Mouse (Mus musculus) layer of hippocampus, postnatal 10 days (tissue): ENCODE measurements around the gene Capza2. TPM values are rescaled to one million over a fixed set of nuclear protein-coding genes. Genes with fewer than 3 reads are reported as not detected.

Experiments
- DNase-seq, 2 experiments: peaks; one replicate each; pipeline ENCODE4 v3.0.0; 2021; ENCODE audit warnings: low spot score in 2 of 2
- total RNA-seq, 2 experiments: library from RNA; stranded (reverse); gene quantifications; 2 replicates each; pipeline ENCODE4 v1.2.3; 2021

Gene Capza2
- total RNA-seq, 2 experiments from 2014 or later = 255 to 273 TPM

DNA sequence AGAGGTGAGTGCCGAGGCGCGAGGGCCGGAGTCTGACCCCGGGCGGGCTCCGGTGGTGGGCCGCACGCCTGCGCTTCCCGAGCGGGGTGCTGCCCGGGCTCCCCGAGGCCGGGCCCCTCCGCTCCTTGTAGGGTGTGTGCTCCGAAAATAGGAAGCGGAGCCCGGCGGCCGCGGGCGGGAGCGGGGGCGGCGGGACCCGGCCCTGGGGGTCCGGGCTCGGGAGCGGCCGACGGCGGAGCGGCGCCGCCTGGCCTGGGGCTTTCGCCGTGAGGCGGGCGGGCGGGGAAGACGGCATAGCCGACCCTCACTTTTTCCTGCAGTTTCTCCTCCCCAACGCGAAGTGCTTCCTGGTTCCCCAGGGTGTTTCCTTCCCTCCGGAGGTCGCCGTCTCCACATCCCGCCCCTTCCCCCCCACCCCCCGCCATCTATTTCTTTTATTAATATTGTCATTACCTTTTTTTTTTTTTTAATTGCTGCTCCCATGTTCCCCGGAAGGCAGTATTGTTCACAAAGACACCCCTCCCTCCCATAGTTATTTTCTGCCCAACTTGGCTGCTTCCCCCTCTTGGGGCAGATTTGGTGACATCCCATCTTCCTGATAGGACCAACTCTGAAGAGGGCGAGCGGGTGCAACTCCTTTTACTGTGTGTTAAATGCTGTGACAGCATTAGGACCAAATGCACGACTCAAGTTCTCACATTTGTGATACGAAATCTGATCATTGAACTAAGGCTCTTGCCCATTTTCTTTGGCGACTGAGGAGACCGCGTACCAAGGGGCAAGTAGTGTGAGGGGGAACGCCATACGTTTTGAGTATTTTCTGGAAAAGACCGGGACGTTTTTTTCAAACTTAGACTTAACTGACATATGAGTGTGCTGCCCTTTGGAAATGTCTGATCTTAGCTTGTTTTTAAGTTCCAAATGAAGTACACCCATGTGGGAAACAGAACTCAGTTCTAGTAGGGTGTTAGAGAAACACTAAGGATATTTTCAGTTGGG lies 1.5 kb downstream of the Capza2 start:
- peak; percentile 42 to 52 for DNase-seq

DNA sequence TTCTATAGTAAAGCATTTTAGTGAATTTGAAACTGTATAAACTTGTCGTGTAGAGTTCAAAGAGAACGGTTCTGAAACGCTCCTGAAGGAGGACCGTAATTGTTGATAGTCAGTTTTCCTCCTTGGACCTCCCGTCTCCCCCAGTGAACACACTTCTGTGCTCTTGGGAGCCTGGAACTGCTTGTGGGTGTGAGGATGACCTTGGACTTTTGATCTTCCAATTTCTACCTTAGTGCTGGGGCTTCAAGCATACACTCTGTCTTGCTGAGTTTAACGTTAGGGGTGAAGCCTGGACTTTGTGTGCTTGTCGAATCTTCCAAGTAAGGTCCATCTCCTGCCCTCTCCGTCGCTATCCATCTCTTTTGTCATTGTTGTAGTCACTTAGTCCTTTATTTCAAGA lies 4.0 kb downstream of the Capza2 start:
- DNase-seq = no peak

DNA sequence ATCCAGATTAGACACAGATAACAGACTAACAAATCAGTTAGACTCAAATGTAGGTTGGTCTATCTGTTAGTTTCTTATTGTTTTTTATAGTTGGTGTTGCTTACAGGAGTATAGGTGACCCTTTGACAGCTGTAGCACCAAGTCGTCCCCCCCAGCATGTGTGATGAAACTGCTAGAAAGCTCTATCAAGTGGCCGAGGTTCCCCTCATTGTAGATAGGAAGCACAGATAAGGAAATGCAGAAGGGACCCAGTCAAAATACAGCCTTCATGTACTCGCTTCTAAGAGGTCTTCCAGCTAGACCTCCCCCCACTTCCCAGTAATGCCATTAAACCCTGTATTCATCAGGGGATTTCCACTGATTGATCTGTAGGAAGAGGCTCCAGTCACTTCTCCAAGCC lies 6.7 kb downstream of the Capza2 start:
- DNase-seq = no peak

DNA sequence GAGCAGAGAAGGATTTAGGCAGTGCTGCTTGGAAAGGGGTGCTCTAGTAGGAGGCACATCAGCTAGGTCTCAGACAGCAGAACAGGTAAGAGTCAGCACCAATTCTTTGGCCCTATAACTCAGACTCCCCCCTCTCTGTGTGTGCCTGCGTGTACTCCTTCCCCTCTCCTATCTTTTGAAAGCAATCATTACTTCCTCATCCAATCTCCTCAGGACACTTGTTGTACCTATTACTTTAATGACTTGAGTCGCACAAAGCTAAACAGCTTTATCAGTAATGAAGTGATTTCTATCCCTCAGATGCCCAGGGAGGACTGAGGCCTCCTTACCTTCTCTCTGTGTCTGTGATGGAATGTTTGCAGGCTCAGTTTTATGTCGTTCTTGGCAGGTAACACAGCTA lies 10.1 kb downstream of the Capza2 start:
- DNase-seq = no peak

DNA sequence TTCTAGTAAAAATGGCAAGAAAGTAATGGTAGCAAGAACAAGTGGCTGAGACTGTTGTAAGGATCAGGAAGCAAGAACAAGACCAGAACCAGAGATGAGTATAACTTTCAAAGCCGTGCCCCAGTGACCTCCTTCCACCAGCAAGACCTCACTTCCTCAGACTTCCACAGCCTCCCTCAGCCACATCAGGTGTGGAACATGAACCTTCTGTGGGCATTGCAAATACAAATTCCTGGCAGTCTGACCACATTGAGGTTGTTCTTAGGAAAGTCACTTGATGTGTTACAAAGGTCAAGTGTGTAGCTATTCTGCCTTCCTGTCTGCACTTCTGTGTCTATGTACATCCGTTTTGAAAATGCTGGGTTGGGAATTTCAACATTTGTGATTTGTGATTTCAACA lies 16.1 kb downstream of the Capza2 start:
- DNase-seq = no peak

DNA sequence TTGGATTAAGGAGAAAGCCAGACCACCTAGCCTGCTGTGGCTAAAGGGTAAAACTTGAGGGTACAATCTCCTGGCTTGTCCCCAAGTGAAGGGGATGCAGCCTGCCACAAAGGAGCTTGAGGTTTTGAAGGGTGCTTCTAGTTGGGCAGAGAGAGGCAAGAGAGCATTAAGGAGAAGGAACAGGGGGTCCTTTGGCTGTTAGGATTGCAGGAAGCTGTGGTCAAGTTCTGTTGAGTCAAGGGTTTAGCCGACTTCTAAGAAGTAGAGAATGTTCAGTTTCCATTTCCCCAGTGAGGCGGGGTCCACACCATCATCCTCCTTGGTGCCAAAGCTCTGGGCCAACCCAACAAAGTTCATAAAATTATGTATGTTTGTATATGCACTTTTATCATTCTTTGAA lies 19.0 kb downstream of the Capza2 start:
- DNase-seq = no peak

DNA sequence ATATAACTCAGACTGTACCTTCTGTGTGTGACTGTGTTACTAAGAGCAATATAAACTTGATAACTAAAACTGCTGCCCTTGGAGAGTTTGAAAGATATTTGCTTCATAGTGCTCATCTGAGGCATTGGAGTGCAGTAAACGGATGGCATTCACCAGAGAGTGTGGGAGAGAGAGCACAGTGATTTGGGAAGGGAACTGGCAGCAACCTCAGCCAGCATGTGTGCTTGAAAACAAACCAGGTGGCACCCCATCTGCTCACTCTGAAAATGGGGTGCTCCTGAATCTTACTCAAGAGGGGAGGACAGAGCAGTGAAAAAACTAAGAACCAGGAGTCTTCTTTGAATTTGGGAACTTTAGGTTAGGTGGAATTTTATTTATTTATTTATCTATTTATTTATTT lies 21.3 kb downstream of the Capza2 start:
- peak; percentile 52 to 63 for DNase-seq

DNA sequence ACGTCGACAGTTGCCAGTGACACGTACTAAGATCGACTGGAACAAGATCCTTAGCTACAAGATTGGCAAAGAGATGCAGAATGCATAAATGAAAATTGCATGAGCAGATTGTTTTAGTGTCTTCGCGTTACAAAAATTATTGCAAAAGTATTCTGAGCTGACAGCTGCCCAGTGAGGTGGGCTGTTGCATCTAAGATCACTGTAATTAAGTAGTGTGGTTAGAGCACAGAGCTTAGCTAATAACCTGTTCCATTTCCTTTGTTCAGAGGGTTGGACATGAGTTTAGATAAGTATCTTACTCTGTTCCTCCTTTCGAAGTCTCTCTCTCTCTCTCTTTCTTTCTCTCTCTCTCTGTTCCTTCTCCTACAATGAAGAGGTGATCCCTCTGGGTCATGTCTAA lies 29.3 kb downstream of the Capza2 start:
- no peak for DNase-seq

DNA sequence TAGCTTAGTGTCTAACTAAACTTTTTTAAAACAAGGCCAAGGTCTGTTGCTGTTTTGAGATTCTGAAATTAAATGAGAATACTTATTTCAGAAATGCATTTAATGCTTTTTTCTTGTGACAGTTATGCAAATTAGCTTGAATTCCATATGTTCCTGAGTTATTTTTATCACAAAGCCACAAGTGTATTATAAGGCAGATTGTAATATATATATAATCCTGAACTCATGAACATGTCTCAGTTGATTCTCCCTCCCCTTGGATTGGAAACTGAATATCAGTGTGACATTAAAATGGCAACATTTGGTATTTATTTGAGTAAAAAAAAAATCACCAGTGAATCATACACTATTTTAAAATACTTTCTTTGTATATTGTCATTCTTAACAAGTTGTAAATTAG lies 30.0 kb downstream of the Capza2 start:
- no peak for DNase-seq

DNA sequence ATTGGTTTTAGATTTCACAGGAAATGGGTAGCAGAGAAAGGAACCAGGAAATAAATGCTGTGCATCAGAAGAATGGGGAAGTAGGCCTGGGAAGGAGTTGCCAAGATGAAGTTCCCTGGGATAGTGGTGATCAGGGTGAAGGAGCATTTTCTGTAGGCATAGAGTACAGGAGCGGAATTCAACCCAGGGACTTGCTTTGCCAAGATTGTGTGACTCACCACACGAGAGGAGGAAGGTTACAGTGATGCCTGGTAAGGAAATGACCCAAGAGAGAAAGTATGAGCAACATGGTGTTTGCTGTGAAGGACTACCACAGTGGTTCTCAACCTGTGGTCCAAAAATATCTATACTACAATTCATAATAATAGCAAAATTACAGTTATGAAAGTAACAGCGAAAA lies 31.8 kb downstream of the Capza2 start:
- DNase-seq = no peak

DNA sequence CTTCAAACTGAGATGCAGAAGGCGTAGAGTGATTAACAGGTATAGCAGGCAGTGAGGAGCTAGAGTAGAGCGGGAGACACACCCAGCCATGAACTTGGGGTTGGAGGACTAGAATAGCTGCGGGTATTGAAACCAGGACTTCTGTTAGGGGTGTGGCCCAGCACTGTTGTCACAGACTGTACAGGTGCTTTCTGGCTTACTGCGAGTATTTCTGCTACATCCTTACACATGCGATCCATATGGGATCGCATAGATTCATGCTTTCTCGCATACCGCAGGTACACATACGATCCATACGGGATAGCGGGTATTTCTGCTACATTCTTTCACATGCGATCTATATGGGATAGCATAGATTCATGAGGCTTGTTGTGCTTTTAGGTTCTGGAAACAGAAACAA lies 32.3 kb downstream of the Capza2 start:
- DNase-seq = no peak

DNA sequence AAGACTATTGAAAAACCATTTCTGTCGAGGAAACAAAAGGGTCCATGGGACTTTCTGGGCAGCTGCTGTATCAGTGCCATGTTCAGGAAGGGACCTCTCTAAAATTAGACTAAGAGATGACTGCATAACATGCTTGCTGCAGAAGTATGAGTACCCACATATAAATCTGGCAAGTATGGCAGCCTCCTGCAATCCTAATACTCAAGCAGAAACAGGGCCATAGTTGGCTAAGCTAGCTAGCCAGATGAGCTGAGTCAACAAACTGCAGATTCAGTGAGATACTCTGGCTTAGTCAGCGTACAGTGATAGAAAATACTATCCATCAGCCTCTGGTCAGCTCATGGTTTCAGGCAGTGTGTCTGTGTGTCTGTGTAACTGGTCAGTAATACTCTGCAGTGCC lies 33.8 kb downstream of the Capza2 start:
- DNase-seq = no peak

DNA sequence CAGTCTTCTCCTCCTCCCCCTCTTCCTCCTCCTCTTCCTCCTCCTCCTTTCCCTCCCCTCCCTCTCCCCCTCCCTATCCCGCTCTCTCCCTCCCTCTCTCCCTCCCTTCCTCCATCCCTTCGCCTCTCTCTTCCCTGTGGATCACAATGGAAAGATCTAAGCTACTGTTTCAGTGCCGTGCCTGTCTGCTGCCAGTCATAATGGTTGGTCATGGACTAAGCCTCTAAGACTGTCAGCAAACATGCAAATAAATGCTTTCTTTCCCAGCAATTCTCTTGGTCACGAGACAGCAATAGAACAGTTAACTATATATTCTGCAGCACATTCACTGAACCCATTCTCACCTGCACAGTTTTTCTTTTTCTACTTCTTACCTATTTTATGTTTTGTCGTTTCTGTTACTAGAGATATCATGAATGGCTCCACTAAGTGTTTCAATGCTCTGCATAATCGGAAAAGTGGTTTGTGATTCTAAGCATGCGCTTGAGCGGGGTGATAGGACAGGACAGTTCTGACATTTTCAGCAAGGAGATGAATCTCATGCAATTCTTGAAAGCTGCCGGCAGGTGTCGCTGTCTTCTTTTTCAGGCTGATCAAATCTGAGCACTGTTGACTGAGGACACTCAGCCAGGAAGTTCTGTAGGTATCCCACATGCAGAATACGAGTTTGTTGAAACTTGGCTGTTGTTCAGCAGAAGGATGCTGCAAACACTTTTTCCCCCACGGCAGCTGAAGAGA lies 39.2 kb downstream of the Capza2 start:
- DNase-seq = peak; percentile 63 to 65

DNA sequence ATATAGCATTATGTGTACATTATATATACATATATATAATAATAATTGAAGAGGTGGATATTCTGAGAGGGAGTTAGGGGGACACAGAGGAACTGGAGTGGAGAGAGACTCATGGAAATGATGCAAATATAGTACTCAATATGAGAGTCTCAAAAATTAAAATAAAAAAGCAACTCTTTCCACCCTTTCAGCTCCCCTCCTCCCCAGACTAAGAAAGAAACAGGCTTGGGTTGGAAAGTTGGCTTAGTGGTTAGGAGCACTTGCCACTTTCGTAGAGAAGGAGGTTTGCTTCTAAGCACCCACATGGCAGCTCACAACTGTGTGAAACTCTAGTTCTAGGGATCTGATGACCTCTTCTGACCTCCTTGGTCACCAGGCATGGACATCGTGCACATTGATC lies 41.0 kb downstream of the Capza2 start:
- no peak for DNase-seq

DNA sequence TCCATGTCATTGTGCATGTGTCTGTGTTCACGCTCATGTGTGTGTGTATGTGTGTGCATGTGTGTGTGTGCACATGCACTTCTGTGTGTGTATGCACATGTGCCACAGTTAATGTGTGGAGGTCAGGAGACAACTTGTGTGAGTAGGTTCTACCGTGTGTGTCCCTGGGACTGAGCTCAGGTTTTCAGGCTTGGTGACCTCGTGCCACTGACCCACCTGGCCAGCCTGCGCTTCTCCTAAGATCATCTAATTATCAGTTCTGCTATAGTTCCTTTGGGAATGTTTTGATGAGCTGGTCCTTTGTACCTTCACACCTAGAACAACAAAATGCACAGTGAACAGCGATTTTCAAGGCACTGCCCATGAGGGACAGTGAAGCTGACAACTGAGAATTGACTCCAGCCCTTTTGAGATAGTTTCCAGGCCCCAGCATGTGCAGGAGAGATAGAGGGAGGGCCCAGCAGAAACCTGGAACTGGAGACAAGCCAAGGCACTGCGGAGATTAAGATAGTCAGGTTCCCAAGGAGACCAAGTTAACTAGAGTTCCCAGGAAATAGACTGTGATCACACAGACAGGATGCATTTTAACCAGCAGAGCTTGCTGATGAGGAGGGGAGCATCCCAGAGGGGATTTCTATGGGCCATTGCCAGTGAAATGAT lies 44.4 kb downstream of the Capza2 start:
- no peak for DNase-seq

DNA sequence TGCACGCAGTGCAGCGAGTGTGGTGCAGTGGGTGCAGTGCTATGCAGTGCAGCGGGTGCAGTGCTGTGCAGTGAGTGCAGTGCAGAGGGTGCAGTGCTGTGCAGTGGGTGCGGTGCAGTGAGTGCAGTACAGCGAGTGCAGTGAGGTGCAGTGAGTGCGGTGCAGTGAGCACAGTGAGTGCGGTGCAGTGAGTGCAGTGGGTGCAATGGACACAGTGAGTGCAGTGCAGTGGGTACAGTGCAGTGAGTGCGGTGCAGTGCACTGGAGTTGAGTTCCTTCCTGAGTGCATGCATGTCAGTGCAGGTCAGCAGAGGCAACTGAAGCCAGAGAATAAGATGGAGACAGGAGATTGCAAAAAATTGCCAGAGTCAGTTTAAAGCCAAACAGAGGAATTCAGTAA lies 45.8 kb downstream of the Capza2 start:
- no peak for DNase-seq

DNA sequence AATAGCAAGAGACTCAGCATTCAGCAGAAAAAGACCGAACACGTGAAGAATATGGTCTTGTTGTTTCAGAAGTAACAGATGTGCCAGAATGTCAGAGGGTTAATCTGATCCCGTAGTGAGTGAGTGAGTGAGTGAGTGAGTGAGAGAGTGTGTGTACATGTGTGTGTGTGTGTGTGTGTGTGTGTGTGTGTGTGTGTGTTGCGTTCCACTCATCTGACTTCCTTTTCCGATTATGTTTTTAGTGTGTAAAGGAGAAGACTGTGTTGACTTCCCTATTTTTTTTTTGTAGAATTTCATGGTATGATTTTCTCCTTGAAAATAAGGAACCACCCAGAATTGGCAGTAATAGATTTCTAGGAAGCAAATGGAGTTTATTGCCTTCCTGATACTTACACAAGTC lies 52.6 kb downstream of the Capza2 start:
- DNase-seq = no peak

DNA sequence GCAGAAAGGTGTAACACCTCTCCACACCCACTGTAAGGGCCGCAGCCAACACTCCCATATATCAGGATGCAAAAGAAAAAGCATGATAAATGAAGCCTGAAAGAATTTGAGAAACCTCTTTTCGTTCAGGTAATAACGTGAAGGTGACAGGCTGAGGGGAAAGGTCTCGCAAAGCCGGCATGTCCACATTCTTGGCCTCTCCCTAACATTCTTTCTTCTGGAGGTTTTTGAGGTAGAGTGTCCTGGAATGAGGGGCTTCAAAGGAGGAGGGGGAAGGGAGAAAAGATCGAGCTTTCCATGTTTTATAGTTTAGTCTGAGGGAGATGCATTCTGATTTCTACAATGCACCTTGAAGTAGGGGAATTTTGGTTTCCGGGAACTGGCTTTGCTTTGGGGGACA lies 56.6 kb downstream of the Capza2 start, which contains the start of gene St7:
St7 (plus strand) TSS at position 287 of the 400 bp plus-strand sequence.
- no peak for DNase-seq

DNA sequence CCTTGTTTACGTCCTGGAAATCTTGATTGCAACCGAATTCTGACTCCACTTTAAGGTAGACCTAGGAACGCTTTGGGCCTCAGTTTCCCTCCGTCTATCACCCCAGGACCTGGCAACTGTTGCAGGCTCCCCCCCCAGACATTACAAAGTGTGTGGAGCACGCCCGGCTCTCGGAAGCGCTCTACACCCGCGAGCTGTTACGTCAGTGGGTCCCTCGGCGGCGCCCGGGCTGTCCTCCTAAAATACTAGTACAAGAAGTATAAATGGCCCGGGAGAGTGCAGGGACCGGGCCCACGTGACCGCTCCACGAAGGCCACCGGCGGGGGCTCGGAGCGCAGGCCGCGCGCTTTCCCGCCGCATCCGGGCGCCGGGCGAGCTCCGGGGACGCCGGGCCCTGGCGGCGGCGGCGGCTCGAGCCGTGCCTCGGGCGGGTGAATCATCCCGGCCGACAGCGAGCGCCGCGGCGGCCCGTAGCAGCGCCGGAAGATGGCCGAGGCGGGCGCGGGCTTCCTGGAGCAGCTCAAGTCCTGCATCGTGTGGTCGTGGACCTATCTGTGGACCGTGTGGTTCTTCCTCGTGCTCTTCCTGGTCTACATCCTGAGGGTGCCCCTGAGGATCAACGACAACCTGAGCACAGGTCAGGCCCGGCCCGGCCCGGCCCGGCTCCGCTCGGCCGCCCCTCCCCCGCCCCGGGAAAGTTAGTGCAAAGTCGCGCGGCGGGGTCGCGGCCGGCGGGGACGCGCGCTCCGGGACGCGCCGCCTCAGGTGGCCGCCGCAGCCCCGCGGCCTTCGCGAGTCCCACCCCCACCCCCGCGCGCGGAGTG lies 57.9 kb downstream of the Capza2 start:
- DNase-seq = peak; percentile 47 to 62

DNA sequence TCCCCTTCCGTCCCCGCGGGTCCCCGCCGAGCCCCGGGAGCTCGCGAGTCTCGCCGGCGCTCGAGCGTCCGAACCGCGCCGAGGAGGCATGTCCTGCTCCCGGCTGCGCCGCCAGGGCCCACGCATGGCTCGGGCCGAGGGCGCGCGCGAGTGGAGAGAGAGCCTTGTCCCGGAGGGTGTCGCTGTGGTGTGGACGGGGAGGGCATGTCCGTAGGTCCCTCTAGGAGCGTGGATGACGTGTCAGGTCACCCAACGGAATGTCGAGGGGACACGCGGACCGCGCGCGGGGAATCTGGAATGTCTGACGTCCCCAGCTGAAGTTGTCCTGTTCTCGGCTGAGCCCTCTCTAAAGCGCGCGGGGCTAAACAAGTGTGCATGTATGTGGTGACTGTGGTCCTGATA lies 58.5 kb downstream of the Capza2 start:
- peak; percentile 69 to 70 for DNase-seq

DNA sequence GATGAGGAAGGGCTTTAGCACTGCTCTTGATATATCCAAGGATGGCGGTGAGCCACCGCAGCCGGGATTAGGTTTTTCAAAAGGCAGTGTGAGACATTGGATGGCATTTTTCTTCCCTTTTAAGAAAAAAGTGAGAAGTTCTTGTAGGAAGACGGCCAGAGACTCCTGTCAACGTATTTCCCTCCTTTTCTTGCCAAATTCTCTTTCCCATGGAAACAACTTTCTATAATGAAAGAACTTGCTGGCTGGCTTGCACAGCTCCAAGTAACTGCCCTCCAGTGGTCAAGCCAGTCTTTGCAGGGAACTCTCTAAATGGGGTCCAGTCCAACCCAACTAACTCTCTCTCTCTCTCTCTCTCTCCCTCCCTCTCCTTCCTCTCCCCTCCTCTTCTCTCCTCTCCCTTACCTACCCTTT lies 60.3 kb downstream of the Capza2 start:
- DNase-seq = peak; percentile 52 to 69
